In genomic region chrX:136708782-136709181, GRCm38 (mm10) we compare ENCODE assay signal across 8 mouse cellular contexts. TPM values are rescaled to one million over a fixed set of nuclear protein-coding genes. Genes with fewer than 3 reads are reported as not detected.
A peak's percentile ranks its signal among the peaks of the same experiment; 100 is the strongest.
DNase-seq lines count a peak whose midpoint lies in the region; ATAC-seq lines count a peak whose summit lies in the region.

No protein-coding gene starts in this region.

- H3K9ac ChIP-seq in forebrain, embryonic 15.5 days (replicated peaks): peak overlapping the region; percentile 66
- peak overlapping the region; percentile 41; the same call in 1 of the 2 replicates for H3K9ac ChIP-seq in liver, embryonic 12.5 days
- 0 out of 2 replicates have a peak overlapping the region, but pooled peaks have one; percentile 48 for H3K9ac ChIP-seq in stomach, embryonic 14.5 days (replicated peaks; ENCODE audit: low read depth, low read length)

- no peaks in the 10 kb centered on the region for H3K27me3 ChIP-seq in forebrain, embryonic 15.5 days
- no peaks in the 10 kb centered on the region for H3K27me3 ChIP-seq in liver, embryonic 12.5 days (replicated peaks)
- no peaks in the 10 kb centered on the region for H3K27me3 ChIP-seq in stomach, embryonic 14.5 days (ENCODE audit: control insufficient read depth, insufficient read depth, low read length)

- peaks cover 9% of the 10 kb centered on the region; the same call in 1 of the 2 replicates for H3K4me1 ChIP-seq in forebrain, embryonic 15.5 days
- no peaks in the 10 kb centered on the region for H3K4me1 ChIP-seq in liver, embryonic 12.5 days
- no peaks in the 10 kb centered on the region for H3K4me1 ChIP-seq in stomach, embryonic 14.5 days (ENCODE audit: control insufficient read depth, insufficient read depth, low read length)

- peak overlapping the region; percentile 55 for H3K4me3 ChIP-seq in forebrain, embryonic 15.5 days
- H3K4me3 ChIP-seq in liver, embryonic 12.5 days: peak overlapping the region; percentile 54
- H3K4me3 ChIP-seq in stomach, embryonic 14.5 days (ENCODE audit: low read depth, low read length): peak overlapping the region; percentile 43

- ATAC-seq in frontal cortex, adult (ENCODE audit: low TSS enrichment): peak; percentile 56
- peak; percentile 41 for ATAC-seq in forebrain, embryonic 15.5 days (replicated peaks)
- no peak for ATAC-seq in liver, embryonic 12.5 days
- no peak for ATAC-seq in stomach, embryonic 14.5 days (ENCODE audit: insufficient number of reproducible peaks, insufficient read depth, low FRiP score, low read depth)
- no peak for ATAC-seq in inflammation-experienced regulatory T-cells, adult 6 months

- H3K27ac ChIP-seq in forebrain, embryonic 15.5 days (replicated peaks): peak overlapping the region; percentile 92
- H3K27ac ChIP-seq in liver, embryonic 12.5 days: no peak overlapping the region
- peak overlapping the region; percentile 81; the same call in 1 of the 2 replicates for H3K27ac ChIP-seq in stomach, embryonic 14.5 days (ENCODE audit: low read length)

- no peak for DNase-seq in frontal cortex, postnatal 14 days (ENCODE audit: low spot score in 2 of 2)
- peak; percentile 29 for DNase-seq in brain, adult 2 months (ENCODE audit: low read depth, low spot score)
- DNase-seq in gastrocnemius, postnatal 4 days (ENCODE audit: low spot score in 2 of 2): no peak

- H3K4me2 ChIP-seq in forebrain, embryonic 15.5 days (replicated peaks): peak overlapping the region; percentile 55
- H3K4me2 ChIP-seq in liver, embryonic 12.5 days: peak overlapping the region; percentile 65
- H3K4me2 ChIP-seq in stomach, embryonic 14.5 days (replicated peaks; ENCODE audit: low read depth, low read length): peak overlapping the region; percentile 47

- no peaks in the 10 kb centered on the region for H3K9me3 ChIP-seq in forebrain, embryonic 15.5 days
- H3K9me3 ChIP-seq in liver, embryonic 12.5 days (replicated peaks): no peaks in the 10 kb centered on the region
- H3K9me3 ChIP-seq in stomach, embryonic 14.5 days (ENCODE audit: control insufficient read depth, low read depth, low read length): no peaks in the 10 kb centered on the region

- WGBS in forebrain, embryonic 15.5 days: 29% methylated on average over 14 of the region's 14 CpGs
- WGBS in liver, embryonic 12.5 days (ENCODE audit: insufficient replicate concordance): 17% methylated on average over 14 of the region's 14 CpGs
- WGBS in stomach, embryonic 14.5 days: 26% methylated on average over 14 of the region's 14 CpGs

- H3K36me3 ChIP-seq in forebrain, embryonic 15.5 days: no peaks in the 10 kb centered on the region
- no peaks in the 10 kb centered on the region for H3K36me3 ChIP-seq in liver, embryonic 12.5 days
- no peaks in the 10 kb centered on the region for H3K36me3 ChIP-seq in stomach, embryonic 14.5 days (ENCODE audit: control insufficient read depth, insufficient read depth, low read length)

RNA-seq across cellular contexts. Expression of gene Tceal1, which starts 1.0 kb away (rescaled TPM):
- polyA plus RNA-seq in forebrain, embryonic 15.5 days (2015; fragmentation: Nextera tagmentation; extraction: Ambion mirVana): 19.3 and 20.2 TPM in 2 replicates
- 1.0 and 1.4 TPM in 2 replicates for polyA plus RNA-seq in liver, embryonic 12.5 days (2016; fragmentation: Nextera tagmentation; extraction: Ambion mirVana)
- 10.4 and 11.1 TPM in 2 replicates for polyA plus RNA-seq in stomach, embryonic 14.5 days (2014; fragmentation: Nextera tagmentation; extraction: Ambion mirVana)
- 10 to 100 TPM; 10.7 to 12.7 TPM for total RNA-seq in gastrocnemius, postnatal 4 days (2021)
- polyA plus RNA-seq in inflammation-experienced regulatory T-cells, adult 6 months (2017; shearing (Covaris generic)): under 1 TPM in 1 of 3 experiments, not detected in 2; 0.20 TPM

RNA-seq across cellular contexts. Expression of gene Morf4l2, which starts 34.7 kb away (rescaled TPM):
- 552 and 561 TPM in 2 replicates for polyA plus RNA-seq in forebrain, embryonic 15.5 days (2015; fragmentation: Nextera tagmentation; extraction: Ambion mirVana)
- 261 and 263 TPM in 2 replicates for polyA plus RNA-seq in liver, embryonic 12.5 days (2016; fragmentation: Nextera tagmentation; extraction: Ambion mirVana)
- polyA plus RNA-seq in stomach, embryonic 14.5 days (2014; fragmentation: Nextera tagmentation; extraction: Ambion mirVana): 523 and 569 TPM in 2 replicates
- total RNA-seq in gastrocnemius, postnatal 4 days (2021): 100 to 1,000 TPM; 330 to 342 TPM
- polyA plus RNA-seq in inflammation-experienced regulatory T-cells, adult 6 months (2017; shearing (Covaris generic)): 10 to 100 TPM; 77.6 to 81.5 (median 78.3) TPM

Comparison
In these comparisons a context has a peak if more than half of its experiments do, and no peak if none do; other contexts are left out.
1. ATAC-seq: peak in frontal cortex, adult (single experiment) and forebrain, embryonic 15.5 days (single experiment); none in liver, embryonic 12.5 days (single experiment), stomach, embryonic 14.5 days (single experiment) and inflammation-experienced regulatory T-cells, adult 6 months (single experiment).
2. Peak in every context shown above with its lines, with median percentiles within 50 percentile points of each other: H3K4me2 ChIP-seq, H3K4me3 ChIP-seq and H3K9ac ChIP-seq.